Mouse (Mus musculus) heart, postnatal 0 days (tissue): Measurements from ENCODE around the gene Fscn2.
"Not testable (repeated sequence)": the region's sequence is repeated elsewhere in the genome, so short reads cannot be mapped to it uniquely, and the experiment has no call there.

ENCODE experiments used
- CTCF ChIP-seq: IDR thresholded peaks from 2 replicates; pipeline ENCODE4 v1.5.1; 2016; ENCODE audit warnings: antibody characterized with exemption, control low read depth, low read depth
- EP300 ChIP-seq: IDR thresholded peaks from 2 replicates; pipeline ENCODE4 v1.6.1; 2016; ENCODE audit warnings: antibody characterized with exemption, low read depth

DNA sequence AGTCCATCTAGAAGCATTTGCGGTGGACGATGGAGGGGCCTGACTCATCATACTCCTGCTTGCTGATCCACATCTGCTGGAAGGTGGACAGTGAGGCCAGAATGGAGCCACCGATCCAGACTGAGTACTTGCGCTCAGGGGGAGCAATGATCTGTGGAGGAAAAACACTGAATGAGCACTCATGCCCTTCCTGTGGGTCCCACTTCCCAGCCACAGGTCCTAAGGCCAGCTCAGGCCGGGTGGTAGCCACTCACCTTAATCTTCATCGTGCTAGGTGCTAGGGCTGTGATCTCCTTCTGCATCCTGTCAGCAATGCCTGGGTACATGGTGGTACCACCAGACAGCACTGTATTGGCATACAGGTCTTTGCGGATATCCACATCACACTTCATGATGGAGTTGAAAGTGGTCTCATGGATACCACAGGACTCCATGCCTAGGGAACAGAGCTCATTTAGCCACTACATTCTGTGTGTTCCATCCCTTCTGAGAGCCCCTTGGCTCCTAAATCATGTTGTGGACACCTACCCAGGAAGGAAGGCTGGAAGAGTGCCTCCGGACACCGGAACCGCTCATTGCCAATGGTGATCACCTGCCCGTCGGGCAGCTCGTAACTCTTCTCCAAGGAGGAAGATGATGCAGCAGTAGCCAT is 14.8 kb upstream of the Fscn2 start:
- TF ChIP-seq CTCF, EP300: not testable (repeated sequence)
